Mouse (Mus musculus) cerebellum, adult 2 months (tissue): ENCODE results near the gene Snrnp35. TPM values are rescaled to one million over a fixed set of nuclear protein-coding genes. Genes with fewer than 3 reads are reported as not detected.

ENCODE experiments used
- DNase-seq, 2 experiments: peaks; one replicate each; pipeline ENCODE4 v3.0.0; 2021
- H3K27ac ChIP-seq: fragments of 200-500 bp; 2 replicates; pipeline ENCODE4 v1.5.1; 2012; ENCODE audit warnings: low read length, control low read depth, inconsistent platforms; ENCODE audit not compliant: insufficient read depth
- H3K27me3 ChIP-seq: fragments of 200-500 bp; 2 replicates; pipeline ENCODE4 v1.6.1; 2012; ENCODE audit warnings: inconsistent platforms, mild to moderate bottlenecking, low read length, moderate library complexity; ENCODE audit not compliant: control insufficient read depth, insufficient read depth
- H3K4me1 ChIP-seq: fragments of 200-500 bp; 2 replicates; pipeline ENCODE4 v1.6.1; 2011; ENCODE audit warnings: low read length; ENCODE audit not compliant: control insufficient read depth, insufficient read depth
- H3K4me3 ChIP-seq: fragments of 200-500 bp; replicated peaks from 2 replicates; pipeline ENCODE3; 2011; ENCODE audit warnings: mild to moderate bottlenecking, low read depth, low read length, control low read depth; ENCODE audit not compliant: insufficient read depth
- CTCF ChIP-seq: fragments of 200-500 bp; IDR thresholded peaks from 2 replicates; pipeline ENCODE4 v1.5.1; 2011; ENCODE audit warnings: low read depth, mild to moderate bottlenecking, control low read depth, low read length, moderate library complexity, borderline replicate concordance; ENCODE audit not compliant: insufficient read depth
- POLR2A ChIP-seq: fragments of 200-500 bp; IDR thresholded peaks from 2 replicates; pipeline ENCODE4 v1.6.1; 2011; ENCODE audit warnings: low read length, control low read depth, borderline replicate concordance; ENCODE audit not compliant: insufficient read depth
- WGBS: fragments of 180-500 bp; shearing (Covaris S2); methylation state at CpG from one replicate; pipeline ENCODE4 v1.1.7; 2018; 5-methylcytosine and 5-hydroxymethylcytosine counted together
- polyA plus RNA-seq: library from polyadenylated mRNA; depleted of rRNA; stranded (reverse); fragments of >200 nt; gene quantifications from 2 replicates; pipeline ENCODE4 v1.2.3, GENCODE M21; 2012

Gene Snrnp35
- polyA plus RNA-seq, 1 experiment = 12.3 TPM

GRCm38 (mm10) chr5:124506731-124507359, 23.9 kb downstream of the Snrnp35 start:
- no peak for TF ChIP-seq POLR2A
- no peak for TF ChIP-seq CTCF
- no peak for DNase-seq
- no peaks in the 10 kb centered on the region for H3K4me1 ChIP-seq
- WGBS = 85% methylated on average over 10 of the region's 10 CpGs
- no peaks in the 10 kb centered on the region for H3K27me3 ChIP-seq
- H3K4me3 ChIP-seq = no peak overlapping the region
- no peak overlapping the region for H3K27ac ChIP-seq

- Histone ChIP-seq H3K4me1 (no peaks in the 10 kb centered on the region), H3K27ac (no peak overlapping the region), H3K4me3 (no peak overlapping the region), H3K27me3 (no peaks in the 10 kb centered on the region)
- WGBS = 96% methylated on average over 6 of the region's 6 CpGs
- no peak for DNase-seq
- TF ChIP-seq POLR2A (no peak), CTCF (no peak)
These were observed 26.3 kb downstream of the Snrnp35 start for GRCm38 (mm10) chr5:124509200-124509599.

- WGBS = 69% methylated on average over 12 of the region's 12 CpGs
- no peak overlapping the region for H3K4me3 ChIP-seq
- H3K4me1 ChIP-seq = no peaks in the 10 kb centered on the region
- no peaks in the 10 kb centered on the region for H3K27me3 ChIP-seq
- DNase-seq = no peak
- TF ChIP-seq POLR2A (no peak), CTCF (no peak)
- H3K27ac ChIP-seq = no peak overlapping the region
These were observed 26.9 kb downstream of the Snrnp35 start for GRCm38 (mm10) chr5:124509742-124510237.

- H3K27ac ChIP-seq = no peak overlapping the region
- TF ChIP-seq POLR2A = no peak
- no peak for TF ChIP-seq CTCF
- no peaks in the 10 kb centered on the region for H3K27me3 ChIP-seq
- DNase-seq = no peak
- no peak overlapping the region for H3K4me3 ChIP-seq
- 87% methylated on average over 10 of the region's 10 CpGs for WGBS
- H3K4me1 ChIP-seq = no peaks in the 10 kb centered on the region
These were observed 27.7 kb downstream of the Snrnp35 start for GRCm38 (mm10) chr5:124510536-124511050.

GRCm38 (mm10) chr5:124515789-124516188, 32.9 kb downstream of the Snrnp35 start:
- Histone ChIP-seq H3K4me3 (no peak overlapping the region), H3K27ac (no peak overlapping the region), H3K27me3 (no peaks in the 10 kb centered on the region), H3K4me1 (peaks cover 3% of the 10 kb centered on the region; the same call in 1 of the 2 replicates)
- TF ChIP-seq CTCF (no peak), POLR2A (no peak)
- DNase-seq = no peak
- 84% methylated on average over 5 of the region's 5 CpGs for WGBS

GRCm38 (mm10) chr5:124518648-124519047, 35.7 kb downstream of the Snrnp35 start:
- H3K27ac ChIP-seq = no peak overlapping the region
- TF ChIP-seq CTCF (no peak), POLR2A (no peak)
- peaks cover 3% of the 10 kb centered on the region; the same call in 1 of the 2 replicates for H3K4me1 ChIP-seq
- no peak for DNase-seq
- H3K27me3 ChIP-seq = no peaks in the 10 kb centered on the region
- no peak overlapping the region for H3K4me3 ChIP-seq
- WGBS = 16% methylated on average over 10 of the region's 10 CpGs

- TF ChIP-seq POLR2A = no peak
- Histone ChIP-seq H3K4me1 (peaks cover 3% of the 10 kb centered on the region; the same call in 1 of the 2 replicates), H3K4me3 (no peak overlapping the region), H3K27me3 (no peaks in the 10 kb centered on the region), H3K27ac (no peak overlapping the region)
- WGBS = 93% methylated on average over 4 of the region's 4 CpGs
- DNase-seq = no peak
These were observed 38.7 kb downstream of the Snrnp35 start for GRCm38 (mm10) chr5:124521588-124521987.

GRCm38 (mm10) chr5:124523032-124523431, 40.1 kb downstream of the Snrnp35 start:
- TF ChIP-seq POLR2A = no peak
- TF ChIP-seq CTCF = no peak
- H3K4me1 ChIP-seq = peaks cover 3% of the 10 kb centered on the region; the same call in 1 of the 2 replicates
- H3K27ac ChIP-seq = no peak overlapping the region
- 96% methylated on average over 8 of the region's 8 CpGs for WGBS
- no peak overlapping the region for H3K4me3 ChIP-seq
- no peak for DNase-seq
- H3K27me3 ChIP-seq = no peaks in the 10 kb centered on the region
